Mouse (Mus musculus) CD4-positive helper T cell, adult 2 months (primary cell): ENCODE data around the gene Ankrd42.

Experiments used
- DNase-seq: peaks from one replicate; pipeline ENCODE4 v3.0.0-alpha.2; 2012; ENCODE audit warnings: low read depth, missing footprints, low spot score

Gene Ankrd42

GRCm38 (mm10) chr7:92580491-92581207, 56.3 kb downstream of the Ankrd42 start:
- DNase-seq: no peak

GRCm38 (mm10) chr7:92566775-92567174, 70.2 kb downstream of the Ankrd42 start:
- DNase-seq: no peak

DNA sequence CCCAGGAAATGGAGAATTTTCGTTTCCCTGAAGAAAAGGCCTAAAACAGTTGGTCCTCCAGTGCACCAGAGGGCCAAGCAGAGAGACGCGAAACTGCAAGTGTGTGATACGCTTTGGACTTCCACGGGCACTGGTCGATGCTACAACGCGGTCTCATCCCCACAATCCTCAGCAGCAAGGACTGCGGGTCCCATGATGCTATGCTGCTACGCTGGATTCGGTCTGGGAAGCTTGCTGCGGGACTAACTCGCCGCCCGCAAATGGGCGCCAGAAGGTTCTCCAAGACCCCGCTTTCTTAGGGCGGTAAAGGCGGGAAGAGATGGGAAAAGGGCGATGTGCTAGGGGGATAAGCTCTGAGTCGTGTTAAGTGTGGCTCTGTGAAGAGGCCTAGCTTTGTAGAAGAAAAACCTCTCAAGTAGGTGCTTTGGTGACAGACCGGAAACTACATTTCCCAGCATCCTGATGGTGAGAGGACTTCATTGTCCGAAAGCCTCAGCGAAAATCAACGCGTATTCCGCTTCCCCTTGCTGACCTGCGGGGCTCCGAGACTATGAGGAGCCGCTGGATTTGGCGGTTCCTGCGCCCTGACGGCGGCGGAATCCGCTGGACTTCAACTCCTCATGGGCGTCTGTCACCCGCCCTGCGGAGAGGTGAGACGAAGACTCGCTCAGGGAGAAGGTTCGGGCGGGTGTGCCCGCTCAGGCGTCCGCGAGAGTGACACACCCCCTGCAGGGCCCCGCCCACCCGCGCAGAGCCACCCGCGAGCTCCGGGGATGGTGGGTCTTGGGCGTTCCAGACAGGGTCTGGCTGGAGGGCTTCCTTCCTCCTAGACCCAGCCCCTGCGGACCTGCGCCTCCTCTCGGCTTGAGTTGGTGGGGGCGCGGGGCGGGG, 75.7 kb downstream of the Ankrd42 start, which contains the start of gene Ccdc90b:
Gene Ccdc90b (plus strand): TSS at position 164 of the 891 bp plus-strand sequence.
- DNase-seq: peak; percentile 91

- no peak for DNase-seq
These were observed 78.2 kb downstream of the Ankrd42 start for GRCm38 (mm10) chr7:92558744-92559143.

GRCm38 (mm10) chr7:92550990-92551392, 86.0 kb downstream of the Ankrd42 start:
- DNase-seq: peak; percentile 19

DNA sequence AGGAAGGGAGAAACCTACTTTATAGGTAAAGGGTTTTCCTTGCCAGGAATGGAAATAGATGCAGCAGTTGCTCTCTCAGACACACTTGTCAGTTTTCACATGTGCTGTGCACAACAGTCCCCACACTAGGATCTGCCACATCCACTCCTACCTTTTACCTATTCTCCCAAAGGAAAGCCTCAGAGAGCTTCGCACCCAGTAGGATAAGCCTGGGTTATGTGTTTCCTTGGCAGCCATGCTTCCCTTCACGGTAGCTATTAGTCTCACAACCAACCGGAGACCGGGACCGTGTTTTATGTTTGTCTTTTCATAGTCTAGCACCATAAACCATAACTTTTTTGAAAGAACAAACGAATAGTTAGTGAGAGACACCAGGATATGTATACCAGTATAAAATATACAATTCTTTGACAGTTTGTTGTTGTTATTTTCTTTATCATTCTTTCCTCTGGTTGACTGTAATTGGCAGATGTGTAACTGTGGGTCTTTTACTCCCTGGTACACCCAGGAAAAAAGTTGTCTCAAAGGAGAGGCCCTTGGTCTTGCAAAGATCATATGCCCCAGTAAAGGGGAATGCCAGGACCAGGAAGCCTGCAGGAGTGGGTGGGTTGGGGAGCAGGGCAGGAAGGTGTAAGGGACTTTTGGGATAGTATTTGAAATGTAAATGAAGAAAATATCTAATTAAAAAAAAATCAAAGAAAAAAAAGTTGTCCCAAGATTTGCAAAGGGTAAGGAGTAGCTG, 86.5 kb downstream of the Ankrd42 start:
- no peak for DNase-seq

DNA sequence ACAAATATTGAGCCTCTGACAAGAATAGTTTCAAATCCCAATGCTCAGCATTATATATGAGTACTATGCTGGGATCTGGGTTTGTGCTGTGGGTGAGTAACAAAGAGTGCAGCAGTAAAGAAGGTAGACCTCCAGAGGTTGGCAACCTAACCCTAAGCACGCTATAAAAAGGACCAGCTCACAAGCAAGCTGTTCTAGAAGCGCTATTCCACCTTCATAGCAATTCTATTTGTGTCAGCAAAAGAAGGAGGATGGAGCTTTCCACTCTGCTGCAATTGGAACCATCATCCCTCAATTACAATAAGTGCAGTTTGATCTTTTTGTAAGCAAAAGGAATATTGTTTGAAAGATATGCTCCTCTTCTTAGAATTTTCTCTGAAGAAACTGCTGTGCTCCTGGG, 90.2 kb downstream of the Ankrd42 start:
- no peak for DNase-seq

- DNase-seq: no peak
These were observed 104.4 kb downstream of the Ankrd42 start for GRCm38 (mm10) chr7:92532351-92533036.
